Mouse (Mus musculus): ENCODE data around the gene Lsr. TPM values are rescaled to one million over a fixed set of nuclear protein-coding genes. Genes with fewer than 3 reads are reported as not detected.
A peak's percentile ranks its signal among the peaks of the same experiment; 100 is the strongest.
"Not testable (repeated sequence)": the region's sequence is repeated elsewhere in the genome, so short reads cannot be mapped to it uniquely, and the experiment has no call there.

Gene Lsr
- polyA plus RNA-seq, 1 experiment from 2014 or later: 88.3 TPM

DNA sequence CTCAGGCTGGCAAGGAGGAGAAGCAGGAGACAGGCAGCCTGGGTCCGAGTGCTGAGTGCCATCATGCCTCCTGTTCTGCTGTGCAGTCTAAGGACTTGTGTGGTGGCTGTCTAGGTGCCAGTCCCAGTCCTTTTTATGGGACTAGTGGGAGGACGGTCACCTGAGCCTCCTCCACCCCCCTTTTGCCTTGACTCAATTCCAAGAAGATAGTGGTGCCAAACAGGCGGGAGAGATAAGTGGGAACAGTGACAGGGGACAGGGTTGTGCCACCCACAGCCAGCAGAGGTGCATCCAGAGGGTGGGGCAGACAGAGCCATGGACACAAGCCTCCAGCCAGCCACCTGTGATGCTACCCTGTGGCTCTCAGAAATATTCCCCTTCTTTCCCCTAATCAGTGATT lies 49.2 kb downstream of the Lsr start:
- H3K36me3 ChIP-seq (ENCODE audit: control insufficient read depth, insufficient read depth, low read length): no peaks in the 10 kb centered on the region
- no peaks in the 10 kb centered on the region for H3K9me3 ChIP-seq (ENCODE audit: control insufficient read depth, low read length)
- no peak overlapping the region for H3K9ac ChIP-seq (ENCODE audit: low read length)
- no peak overlapping the region for H3K27ac ChIP-seq (ENCODE audit: low read length)
- H3K27me3 ChIP-seq (ENCODE audit: control insufficient read depth, insufficient read depth, low read depth, low read length): no peaks in the 10 kb centered on the region
- H3K4me3 ChIP-seq (ENCODE audit: low read length): no peak overlapping the region
- 46% methylated on average over 3 of the region's 3 CpGs for WGBS
- H3K4me2 ChIP-seq (ENCODE audit: low read depth, low read length): no peak overlapping the region
- H3K4me1 ChIP-seq (replicated peaks; ENCODE audit: control insufficient read depth, insufficient read depth, low read length): no peaks in the 10 kb centered on the region
- no peak for ATAC-seq (ENCODE audit: low read depth)

GRCm38 (mm10) chr7:30922490-30922889 lies 50.8 kb downstream of the Lsr start:
- ATAC-seq (ENCODE audit: low read depth): not testable (repeated sequence)
- 47% methylated on average over 3 of the region's 3 CpGs for WGBS

DNA sequence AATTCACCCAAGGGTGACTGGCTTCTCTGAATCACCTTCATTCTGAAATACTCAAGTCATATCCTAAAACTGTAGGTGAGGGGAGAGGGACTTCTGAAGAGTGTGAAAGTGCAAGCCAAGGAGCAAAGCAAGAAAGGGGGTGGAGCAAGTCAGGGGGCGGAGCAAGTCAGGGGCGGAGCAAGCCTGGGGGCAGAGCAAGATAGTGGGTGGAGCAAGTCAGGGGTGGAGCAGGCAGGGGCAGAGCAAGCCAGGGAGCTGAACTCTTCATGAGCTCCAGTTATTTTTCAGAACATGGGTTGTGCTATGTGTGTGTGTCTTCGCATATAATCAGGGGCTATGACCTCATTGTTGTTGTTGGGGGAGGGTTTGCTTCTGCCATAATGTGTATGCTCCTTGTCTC lies 53.0 kb downstream of the Lsr start:
- WGBS: 61% methylated on average over 3 of the region's 3 CpGs
- no peak for ATAC-seq (ENCODE audit: low read depth)
- no peaks in the 10 kb centered on the region for H3K4me1 ChIP-seq (replicated peaks; ENCODE audit: control insufficient read depth, insufficient read depth, low read length)
- no peak overlapping the region for H3K9ac ChIP-seq (ENCODE audit: low read length)
- no peaks in the 10 kb centered on the region for H3K27me3 ChIP-seq (ENCODE audit: control insufficient read depth, insufficient read depth, low read depth, low read length)
- H3K36me3 ChIP-seq (ENCODE audit: control insufficient read depth, insufficient read depth, low read length): no peaks in the 10 kb centered on the region
- H3K27ac ChIP-seq (ENCODE audit: low read length): no peak overlapping the region
- no peaks in the 10 kb centered on the region for H3K9me3 ChIP-seq (ENCODE audit: control insufficient read depth, low read length)
- H3K4me2 ChIP-seq (ENCODE audit: low read depth, low read length): no peak overlapping the region
- no peak overlapping the region for H3K4me3 ChIP-seq (ENCODE audit: low read length)

More at GRCm38 (mm10) chr7:30922490-30922889, 50.8 kb downstream of the Lsr start:
- not testable (repeated sequence) for H3K4me2 ChIP-seq (ENCODE audit: low read depth, low read length); H3K4me1 ChIP-seq (replicated peaks; ENCODE audit: control insufficient read depth, insufficient read depth, low read length); H3K27ac ChIP-seq (ENCODE audit: low read length); H3K9me3 ChIP-seq (ENCODE audit: control insufficient read depth, low read length); H3K9ac ChIP-seq (ENCODE audit: low read length); H3K27me3 ChIP-seq (ENCODE audit: control insufficient read depth, insufficient read depth, low read depth, low read length); H3K36me3 ChIP-seq (ENCODE audit: control insufficient read depth, insufficient read depth, low read length); H3K4me3 ChIP-seq (ENCODE audit: low read length)

DNA sequence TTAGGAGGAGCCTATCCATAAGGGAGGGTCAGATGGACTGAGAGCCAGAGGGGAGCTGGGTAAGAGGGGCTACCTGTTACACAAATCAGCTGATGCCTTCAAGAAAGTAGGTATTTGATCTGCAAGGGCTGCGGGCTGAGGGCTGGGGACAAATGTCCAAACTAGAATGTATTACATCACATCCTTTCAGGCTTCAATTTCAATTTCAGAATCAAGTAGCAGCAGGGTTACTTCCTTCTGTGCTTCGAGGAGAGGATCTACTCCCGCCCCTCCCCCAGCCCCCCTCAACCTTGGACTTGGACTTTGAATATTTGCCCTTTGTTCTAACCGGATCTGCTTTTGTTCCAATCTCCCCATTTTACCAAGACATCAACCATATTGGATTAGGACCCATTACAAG lies 56.0 kb downstream of the Lsr start:
- H3K4me3 ChIP-seq (ENCODE audit: low read length): no peak overlapping the region
- peaks cover 4% of the 10 kb centered on the region; the same call in 1 of the 2 replicates for H3K4me1 ChIP-seq (replicated peaks; ENCODE audit: control insufficient read depth, insufficient read depth, low read length)
- WGBS: 49% methylated on average over 4 of the region's 4 CpGs
- ATAC-seq (ENCODE audit: low read depth): no peak
- no peaks in the 10 kb centered on the region for H3K36me3 ChIP-seq (ENCODE audit: control insufficient read depth, insufficient read depth, low read length)
- no peak overlapping the region for H3K27ac ChIP-seq (ENCODE audit: low read length)
- H3K9ac ChIP-seq (ENCODE audit: low read length): no peak overlapping the region
- no peaks in the 10 kb centered on the region for H3K27me3 ChIP-seq (ENCODE audit: control insufficient read depth, insufficient read depth, low read depth, low read length)
- H3K9me3 ChIP-seq (ENCODE audit: control insufficient read depth, low read length): no peaks in the 10 kb centered on the region
- no peak overlapping the region for H3K4me2 ChIP-seq (ENCODE audit: low read depth, low read length)

- Histone ChIP-seq H3K4me2 (ENCODE audit: low read depth, low read length) (no peak overlapping the region), H3K4me1 (replicated peaks; ENCODE audit: control insufficient read depth, insufficient read depth, low read length) (peaks cover 4% of the 10 kb centered on the region; the same call in 1 of the 2 replicates), H3K9ac (ENCODE audit: low read length) (no peak overlapping the region), H3K27ac (ENCODE audit: low read length) (no peak overlapping the region), H3K27me3 (ENCODE audit: control insufficient read depth, insufficient read depth, low read depth, low read length) (no peaks in the 10 kb centered on the region), H3K36me3 (ENCODE audit: control insufficient read depth, insufficient read depth, low read length) (no peaks in the 10 kb centered on the region), H3K4me3 (ENCODE audit: low read length) (no peak overlapping the region), H3K9me3 (ENCODE audit: control insufficient read depth, low read length) (no peaks in the 10 kb centered on the region)
- ATAC-seq (ENCODE audit: low read depth): no peak
- 27% methylated on average over 6 of the region's 6 CpGs for WGBS
These were observed 56.6 kb downstream of the Lsr start for GRCm38 (mm10) chr7:30916713-30917112.

GRCm38 (mm10) chr7:30914732-30915131 lies 58.5 kb downstream of the Lsr start, which contains the start of gene Mag:
Gene Mag (minus strand): TSS chr7:30914873.
- Histone ChIP-seq H3K27ac (ENCODE audit: low read length) (no peak within 1 kb of the TSS), H3K4me2 (ENCODE audit: low read depth, low read length) (no peak within 1 kb of the TSS), H3K9ac (ENCODE audit: low read length) (no peak within 1 kb of the TSS), H3K27me3 (ENCODE audit: control insufficient read depth, insufficient read depth, low read depth, low read length) (no peaks in the 10 kb centered on the region), H3K4me1 (replicated peaks; ENCODE audit: control insufficient read depth, insufficient read depth, low read length) (peaks cover 4% of the 10 kb centered on the region; the same call in 1 of the 2 replicates), H3K36me3 (ENCODE audit: control insufficient read depth, insufficient read depth, low read length) (no peaks in the 10 kb centered on the region), H3K4me3 (ENCODE audit: low read length) (no peak within 1 kb of the TSS), H3K9me3 (ENCODE audit: control insufficient read depth, low read length) (no peaks in the 10 kb centered on the region)
- 71% methylated on average over 8 of the region's 8 CpGs for WGBS
- no peak; the same call in 1 of the 2 replicates for ATAC-seq (ENCODE audit: low read depth)

DNA sequence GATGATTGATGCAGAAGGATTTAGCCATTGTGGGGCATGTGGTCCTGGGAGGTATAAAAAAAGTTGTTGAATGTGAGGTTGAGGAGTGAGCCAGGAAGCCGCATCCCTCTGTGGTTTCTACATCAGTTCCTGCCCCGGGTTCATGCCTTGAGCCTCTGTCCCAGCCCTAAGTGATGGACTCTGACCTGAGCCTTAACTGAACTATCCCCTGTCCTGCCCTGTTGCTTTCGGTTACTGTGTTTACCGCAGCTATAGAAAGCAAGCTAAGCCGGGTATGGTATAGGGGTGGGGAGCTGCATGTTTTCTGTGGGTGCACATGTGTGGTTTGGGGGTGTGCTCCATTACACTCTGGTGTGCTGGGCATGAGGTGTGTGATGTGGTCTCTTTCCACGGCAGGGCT lies 63.5 kb downstream of the Lsr start:
- whole genome bisulfite sequencing: 75% methylated on average over 6 of the region's 6 CpGs
- H3K36me3 ChIP-seq (ENCODE audit: control insufficient read depth, insufficient read depth, low read length): no peaks in the 10 kb centered on the region
- no peak overlapping the region for H3K27ac ChIP-seq (ENCODE audit: low read length)
- no peak overlapping the region for H3K4me2 ChIP-seq (ENCODE audit: low read depth, low read length)
- H3K27me3 ChIP-seq (ENCODE audit: control insufficient read depth, insufficient read depth, low read depth, low read length): peaks cover 3% of the 10 kb centered on the region; the same call in 1 of the 2 replicates
- ATAC-seq (ENCODE audit: low read depth): no peak
- no peak overlapping the region for H3K9ac ChIP-seq (ENCODE audit: low read length)
- no peaks in the 10 kb centered on the region for H3K9me3 ChIP-seq (ENCODE audit: control insufficient read depth, low read length)
- peaks cover 7% of the 10 kb centered on the region; the same call in 1 of the 2 replicates for H3K4me1 ChIP-seq (replicated peaks; ENCODE audit: control insufficient read depth, insufficient read depth, low read length)
- no peak overlapping the region for H3K4me3 ChIP-seq (ENCODE audit: low read length)

GRCm38 (mm10) chr7:30908992-30909431 lies 64.3 kb downstream of the Lsr start:
- ATAC-seq (ENCODE audit: low read depth): no peak; the same call in 1 of the 2 replicates
- Histone ChIP-seq H3K27me3 (ENCODE audit: control insufficient read depth, insufficient read depth, low read depth, low read length) (peaks cover 3% of the 10 kb centered on the region; the same call in 1 of the 2 replicates), H3K9ac (ENCODE audit: low read length) (peak overlapping the region; percentile 19; the same call in 1 of the 2 replicates), H3K27ac (ENCODE audit: low read length) (no peak overlapping the region), H3K9me3 (ENCODE audit: control insufficient read depth, low read length) (no peaks in the 10 kb centered on the region), H3K4me3 (ENCODE audit: low read length) (peak overlapping the region; percentile 32), H3K36me3 (ENCODE audit: control insufficient read depth, insufficient read depth, low read length) (no peaks in the 10 kb centered on the region), H3K4me1 (replicated peaks; ENCODE audit: control insufficient read depth, insufficient read depth, low read length) (peaks cover 7% of the 10 kb centered on the region; the same call in 1 of the 2 replicates), H3K4me2 (ENCODE audit: low read depth, low read length) (peak overlapping the region; percentile 56)
- 17% methylated on average over 17 of the region's 17 CpGs for WGBS

GRCm38 (mm10) chr7:30908277-30908991 lies 64.8 kb downstream of the Lsr start:
- Histone ChIP-seq H3K4me3 (ENCODE audit: low read length) (peak overlapping the region; percentile 32), H3K27ac (ENCODE audit: low read length) (no peak overlapping the region), H3K4me1 (replicated peaks; ENCODE audit: control insufficient read depth, insufficient read depth, low read length) (peaks cover 7% of the 10 kb centered on the region; the same call in 1 of the 2 replicates), H3K27me3 (ENCODE audit: control insufficient read depth, insufficient read depth, low read depth, low read length) (peaks cover 3% of the 10 kb centered on the region; the same call in 1 of the 2 replicates), H3K9ac (ENCODE audit: low read length) (no peak overlapping the region; the same call in 1 of the 2 replicates), H3K9me3 (ENCODE audit: control insufficient read depth, low read length) (no peaks in the 10 kb centered on the region), H3K4me2 (ENCODE audit: low read depth, low read length) (peak overlapping the region; percentile 56), H3K36me3 (ENCODE audit: control insufficient read depth, insufficient read depth, low read length) (no peaks in the 10 kb centered on the region)
- 0% methylated on average over 25 of the region's 26 CpGs for WGBS
- peak; percentile 73; the same call in 1 of the 2 replicates for ATAC-seq (ENCODE audit: low read depth)
